15 mouse cellular contexts compared by ENCODE assay signal in genomic region chr4:46411489-46411888, GRCm38 (mm10). TPM values are rescaled to one million over a fixed set of nuclear protein-coding genes. Genes with fewer than 3 reads are reported as not detected.
DNase-seq lines count a peak whose midpoint lies in the region; ATAC-seq and TF ChIP-seq lines count a peak whose summit lies in the region.
"Had no signal": no experiment of that assay in that cellular context is flagged by ENCODE, and none has a peak within 500 bp of the region (broad histone marks: within the 10 kb centered on the region; RNA-seq: fewer than 3 reads in every experiment).

No protein-coding gene starts in this region.

- TF ChIP-seq EP300 in MEL (IDR thresholded peaks at IDR 0.05; ENCODE audit: low read depth in 1 of 2, low read length in 2 of 2): peak; percentile 55 to 56; a peak in 3 of 4 replicates

- H3K4me2 ChIP-seq in heart, embryonic 12.5 days: no peak overlapping the region
- H3K4me2 ChIP-seq in liver, embryonic 13.5 days: peak overlapping the region; percentile 72
- no peak overlapping the region for H3K4me2 ChIP-seq in forebrain, embryonic 16.5 days (ENCODE audit: low read length)
- H3K4me2 ChIP-seq: heart, embryonic 13.5 days; kidney, embryonic 15.5 days; limb, embryonic 12.5 days had no signal

- no peak for TF ChIP-seq CTCF in MEL (IDR thresholded peaks at IDR 0.05 in 2 of 3, conservative IDR thresholded peaks at IDR 0.05 in 1 of 3; ENCODE audit: control insufficient read depth in 1 of 3, insufficient read depth in 1 of 3, low read depth in 2 of 3, low read length in 3 of 3, poor library complexity in 1 of 3, severe bottlenecking in 1 of 3)

- H3K4me1 ChIP-seq in heart, embryonic 12.5 days (replicated peaks): no peaks in the 10 kb centered on the region
- H3K4me1 ChIP-seq in MEL (ENCODE audit: control insufficient read depth in 1 of 2, insufficient read depth in 2 of 2, low read length in 2 of 2): peaks cover 20 to 37% of the 10 kb centered on the region in 2 experiments
- peaks cover 85% of the 10 kb centered on the region for H3K4me1 ChIP-seq in liver, embryonic 13.5 days (replicated peaks)
- H3K4me1 ChIP-seq in forebrain, embryonic 16.5 days (replicated peaks; ENCODE audit: control insufficient read depth, insufficient read depth, low read length): no peaks in the 10 kb centered on the region
- H3K4me1 ChIP-seq: kidney, embryonic 15.5 days; limb, embryonic 12.5 days had no signal

- no peak overlapping the region for H3K27ac ChIP-seq in heart, embryonic 12.5 days (ENCODE audit: poor library complexity, severe bottlenecking)
- peak overlapping the region; percentile 91 for H3K27ac ChIP-seq in MEL (ENCODE audit: control insufficient read depth, low read depth, low read length)
- H3K27ac ChIP-seq in liver, embryonic 13.5 days: peak overlapping the region; percentile 100
- no peak overlapping the region for H3K27ac ChIP-seq in forebrain, embryonic 16.5 days (ENCODE audit: low read length)
- H3K27ac ChIP-seq: heart, embryonic 13.5 days; kidney, embryonic 15.5 days; limb, embryonic 12.5 days had no signal

- peak in 1 of 2 experiments; percentile 73; a peak in 2 of 4 replicates for TF ChIP-seq POLR2A in MEL (IDR thresholded peaks at IDR 0.05; ENCODE audit: control insufficient read depth in 1 of 2, insufficient read depth in 1 of 2, low read depth in 1 of 2, low read length in 2 of 2, poor library complexity in 1 of 2)

- H3K27me3 ChIP-seq in heart, embryonic 12.5 days (replicated peaks): no peaks in the 10 kb centered on the region; the same call in 1 of the 2 replicates
- no peaks in the 10 kb centered on the region for H3K27me3 ChIP-seq in MEL (ENCODE audit: control insufficient read depth in 1 of 2, insufficient read depth in 2 of 2, low read length in 2 of 2)
- H3K27me3 ChIP-seq in liver, embryonic 13.5 days: no peaks in the 10 kb centered on the region
- no peaks in the 10 kb centered on the region for H3K27me3 ChIP-seq in forebrain, embryonic 16.5 days (replicated peaks; ENCODE audit: control insufficient read depth, insufficient read depth, low read length)
- H3K27me3 ChIP-seq: kidney, embryonic 15.5 days; limb, embryonic 12.5 days had no signal

- H3K36me3 ChIP-seq in heart, embryonic 12.5 days: no peaks in the 10 kb centered on the region
- peaks cover 0 to 29% of the 10 kb centered on the region in 2 experiments; a peak in 2 of 4 replicates for H3K36me3 ChIP-seq in MEL (ENCODE audit: control insufficient read depth in 1 of 2, insufficient read depth in 2 of 2, low read length in 2 of 2)
- H3K36me3 ChIP-seq in liver, embryonic 13.5 days: no peaks in the 10 kb centered on the region
- H3K36me3 ChIP-seq in forebrain, embryonic 16.5 days (ENCODE audit: control insufficient read depth, insufficient read depth): no peaks in the 10 kb centered on the region
- H3K36me3 ChIP-seq: heart, embryonic 13.5 days; kidney, embryonic 15.5 days; limb, embryonic 12.5 days had no signal

- WGBS in heart, embryonic 12.5 days: 66% methylated on average over 6 of the region's 6 CpGs
- WGBS in liver, embryonic 13.5 days (ENCODE audit: insufficient replicate concordance): 29% methylated on average over 6 of the region's 6 CpGs
- 78% methylated on average over 6 of the region's 6 CpGs for WGBS in forebrain, embryonic 16.5 days

- no peak for ATAC-seq in heart, embryonic 12.5 days (ENCODE audit: insufficient number of reproducible peaks, low FRiP score)
- ATAC-seq in liver, embryonic 13.5 days (ENCODE audit: low read depth): no peak
- no peak for ATAC-seq in forebrain, embryonic 16.5 days
- ATAC-seq: midbrain, embryonic 16.5 days had no signal

- DNase-seq in heart, adult 8-10 months (ENCODE audit: low spot score): peak; percentile 2
- peak; percentile 92 for DNase-seq in MEL (ENCODE audit: low read depth, low spot score)
- no peak for DNase-seq in liver, embryonic 13.5 days
- DNase-seq in thymus, adult 18-20 months: peak; percentile 24 to 67
- no peak for DNase-seq in right cerebral cortex, postnatal 14 days
- DNase-seq in adrenal gland, postnatal 4 days (ENCODE audit: low spot score in 2 of 2): no peak
- DNase-seq: adrenal gland, adult 2 months; cerebellum, postnatal 10 days; right cerebral cortex, postnatal 25 days had no signal

- H3K79me2 ChIP-seq in MEL (ENCODE audit: control insufficient read depth, insufficient read depth, low read length, poor library complexity): no peaks in the 10 kb centered on the region; the same call in 1 of the 2 replicates

- H3K9me3 ChIP-seq in heart, embryonic 12.5 days (replicated peaks): no peaks in the 10 kb centered on the region
- no peaks in the 10 kb centered on the region for H3K9me3 ChIP-seq in MEL (replicated peaks; ENCODE audit: insufficient read depth, low read length)
- no peaks in the 10 kb centered on the region for H3K9me3 ChIP-seq in liver, embryonic 13.5 days (replicated peaks)
- no peaks in the 10 kb centered on the region for H3K9me3 ChIP-seq in forebrain, embryonic 16.5 days (ENCODE audit: control insufficient read depth, low read length)
- H3K9me3 ChIP-seq: heart, embryonic 13.5 days; kidney, embryonic 15.5 days; limb, embryonic 12.5 days had no signal

- no peak overlapping the region for H3K4me3 ChIP-seq in heart, embryonic 12.5 days
- peak overlapping the region; percentile 50 to 62 for H3K4me3 ChIP-seq in MEL (ENCODE audit: control insufficient read depth in 1 of 2, insufficient read depth in 1 of 2, low read depth in 2 of 2, low read length in 2 of 2)
- H3K4me3 ChIP-seq in liver, embryonic 13.5 days (replicated peaks): 0 out of 2 replicates have a peak overlapping the region, but pooled peaks have one; percentile 42
- no peak overlapping the region for H3K4me3 ChIP-seq in forebrain, embryonic 16.5 days (replicated peaks; ENCODE audit: low read length)
- H3K4me3 ChIP-seq: heart, embryonic 13.5 days; kidney, embryonic 15.5 days; limb, embryonic 12.5 days had no signal

- no peak for TF ChIP-seq RAD21 in MEL (IDR thresholded peaks at IDR 0.05; ENCODE audit: low read depth, low read length)

- no peak overlapping the region for H3K9ac ChIP-seq in heart, embryonic 12.5 days
- peak overlapping the region; percentile 56 for H3K9ac ChIP-seq in MEL (ENCODE audit: control insufficient read depth, low read depth, low read length, poor library complexity, severe bottlenecking)
- peak overlapping the region; percentile 84 for H3K9ac ChIP-seq in liver, embryonic 13.5 days
- no peak overlapping the region for H3K9ac ChIP-seq in forebrain, embryonic 16.5 days (replicated peaks; ENCODE audit: low read depth, low read length)
- H3K9ac ChIP-seq: heart, embryonic 13.5 days; kidney, embryonic 15.5 days; limb, embryonic 12.5 days had no signal

TF ChIP-seq in MEL, 35 proteins besides CTCF, POLR2A, EP300 and RAD21 (continues in another document):
- TF ChIP-seq MAZ (IDR thresholded peaks at IDR 0.05; ENCODE audit: low read depth, low read length): no peak
- TF ChIP-seq CHD1 (IDR thresholded peaks at IDR 0.05; ENCODE audit: low read depth, low read length): no peak
- TF ChIP-seq ELF1 (IDR thresholded peaks at IDR 0.05; ENCODE audit: low read depth, low read length): peak; percentile 20; the same call in 1 of the 2 replicates
- 0 out of 2 replicates have a peak, but pooled peaks have one; percentile 23 for TF ChIP-seq RCOR1 (IDR thresholded peaks at IDR 0.05; ENCODE audit: low read depth, low read length)
- no peak for TF ChIP-seq TAL1 (IDR thresholded peaks at IDR 0.05; ENCODE audit: low read length)
- no peak for TF ChIP-seq CHD2 (IDR thresholded peaks at IDR 0.05; ENCODE audit: low read length)
- no peak for TF ChIP-seq USF2 (IDR thresholded peaks at IDR 0.05; ENCODE audit: borderline replicate concordance in 1 of 2, insufficient read depth in 1 of 2, low read depth in 1 of 2, low read length in 2 of 2)
- 0 out of 2 replicates have a peak, but pooled peaks have one; percentile 20 for TF ChIP-seq MYC (IDR thresholded peaks at IDR 0.05; ENCODE audit: low read depth, low read length)
- 0 out of 2 replicates have a peak, but pooled peaks have one; percentile 29 for TF ChIP-seq ETS1 (IDR thresholded peaks at IDR 0.05; ENCODE audit: low read depth, low read length)
- TF ChIP-seq E2F4 (IDR thresholded peaks at IDR 0.05; ENCODE audit: borderline replicate concordance, low read depth, low read length): no peak
- no peak for TF ChIP-seq MAFK (IDR thresholded peaks at IDR 0.05; ENCODE audit: borderline replicate concordance, low read depth, low read length)

RNA-seq across cellular contexts. Expression of gene Hemgn, which starts 1.8 kb away (rescaled TPM):
- total RNA-seq in heart, adult 8-10 months (2022): under 1 TPM in 1 of 4 experiments, not detected in 3; 0.37 TPM
- polyA plus RNA-seq in heart, embryonic 12.5 days (2016; fragmentation: Nextera tagmentation; extraction: Ambion mirVana): 9.7 and 12.4 TPM in 2 replicates
- total RNA-seq in MEL (2012; rRNA removed): 7.4 and 11.8 TPM in 2 replicates
- polyA plus RNA-seq in MEL (2012; ENCODE audit: insufficient read depth in 1 of 2, insufficient read length in 2 of 2, low read depth in 1 of 2, low replicate concordance in 2 of 2, missing spikeins in 1 of 2): 10 to 100 TPM in 1 of 2 experiments, not detected in 1; 19.9 TPM
- 405 and 482 TPM in 2 replicates for polyA plus RNA-seq in liver, embryonic 13.5 days (2015; fragmentation: Nextera tagmentation; extraction: Ambion mirVana)
- polyA plus RNA-seq in forebrain, embryonic 16.5 days (2015; fragmentation: Nextera tagmentation; extraction: Ambion mirVana): 0.09 and 0.10 TPM in 2 replicates
- 10 to 100 TPM in 1 of 2 experiments, 1 to 10 TPM in 1; 7.3 to 17.9 TPM for total RNA-seq in adrenal gland, postnatal 4 days (2021)
- total RNA-seq: adrenal gland, adult 2 months had no signal
- polyA plus RNA-seq: adrenal gland, adult 2 months; midbrain, embryonic 16.5 days had no signal

RNA-seq across cellular contexts. Expression of gene Trmo, which starts 22.3 kb away (rescaled TPM):
- total RNA-seq in heart, adult 8-10 months (2022): 1 to 10 TPM; 2.1 to 3.7 (median 3.2) TPM
- 8.3 and 8.7 TPM in 2 replicates for polyA plus RNA-seq in heart, embryonic 12.5 days (2016; fragmentation: Nextera tagmentation; extraction: Ambion mirVana)
- total RNA-seq in MEL (2012; rRNA removed): 4.1 and 5.0 TPM in 2 replicates
- 1 to 10 TPM in 1 of 2 experiments, not detected in 1; 3.5 TPM for polyA plus RNA-seq in MEL (2012; ENCODE audit: insufficient read depth in 1 of 2, insufficient read length in 2 of 2, low read depth in 1 of 2, low replicate concordance in 2 of 2, missing spikeins in 1 of 2)
- 8.7 and 9.7 TPM in 2 replicates for polyA plus RNA-seq in liver, embryonic 13.5 days (2015; fragmentation: Nextera tagmentation; extraction: Ambion mirVana)
- polyA plus RNA-seq in forebrain, embryonic 16.5 days (2015; fragmentation: Nextera tagmentation; extraction: Ambion mirVana): 12.7 and 13.4 TPM in 2 replicates
- total RNA-seq in adrenal gland, postnatal 4 days (2021): 1 to 10 TPM; 7.4 to 7.8 TPM

RNA-seq across cellular contexts. Expression of gene Anp32b, which starts 39.2 kb away (rescaled TPM):
- total RNA-seq in heart, adult 8-10 months (2022): 10 to 100 TPM; 59.5 to 64.7 (median 61.5) TPM
- 209 and 214 TPM in 2 replicates for polyA plus RNA-seq in heart, embryonic 12.5 days (2016; fragmentation: Nextera tagmentation; extraction: Ambion mirVana)
- 41.1 and 53.7 TPM in 2 replicates for total RNA-seq in MEL (2012; rRNA removed)
- polyA plus RNA-seq in MEL (2012; ENCODE audit: insufficient read depth in 1 of 2, insufficient read length in 2 of 2, low read depth in 1 of 2, low replicate concordance in 2 of 2, missing spikeins in 1 of 2): 100 to 1,000 TPM in 1 of 2 experiments, not detected in 1; 547 TPM
- polyA plus RNA-seq in liver, embryonic 13.5 days (2015; fragmentation: Nextera tagmentation; extraction: Ambion mirVana): 555 and 600 TPM in 2 replicates
- 105 and 114 TPM in 2 replicates for polyA plus RNA-seq in forebrain, embryonic 16.5 days (2015; fragmentation: Nextera tagmentation; extraction: Ambion mirVana)
- total RNA-seq in adrenal gland, postnatal 4 days (2021): 100 to 1,000 TPM; 185 to 204 TPM

Comparison
In these comparisons a context has a peak if more than half of its experiments do, and no peak if none do; other contexts are left out.
1. DNase-seq: peak in heart, adult 8-10 months (single experiment), MEL (single experiment) and thymus, adult 18-20 months (2 of 2); none in liver, embryonic 13.5 days (single experiment), right cerebral cortex, postnatal 14 days (single experiment) and adrenal gland, postnatal 4 days (0 of 2).
2. H3K27ac ChIP-seq: peak in MEL (single experiment) and liver, embryonic 13.5 days (single experiment); none in heart, embryonic 12.5 days (single experiment) and forebrain, embryonic 16.5 days (single experiment).
3. H3K4me3 ChIP-seq: peak in MEL (2 of 2) and liver, embryonic 13.5 days (single experiment); none in heart, embryonic 12.5 days (single experiment) and forebrain, embryonic 16.5 days (single experiment).
4. H3K9ac ChIP-seq: peak in MEL (single experiment) and liver, embryonic 13.5 days (single experiment); none in heart, embryonic 12.5 days (single experiment) and forebrain, embryonic 16.5 days (single experiment).
5. RNA of gene Hemgn, which starts 1.8 kb away (polyA plus RNA-seq): 405 to 482 TPM in liver, embryonic 13.5 days; 19.9 TPM in MEL, 9.7 to 12.4 TPM in heart, embryonic 12.5 days and 0.09 to 0.10 TPM in forebrain, embryonic 16.5 days; every median in the first group is over 10 times any median in the second.